Mouse (Mus musculus): Measurements from ENCODE around the gene Inpp5a. TPM values are rescaled to one million over a fixed set of nuclear protein-coding genes. Genes with fewer than 3 reads are reported as not detected.

Gene Inpp5a
- polyA plus RNA-seq, 1 experiment from 2014 or later = 24.4 TPM

- Histone ChIP-seq H3K36me3 (no peaks in the 10 kb centered on the region), H3K27me3 (no peaks in the 10 kb centered on the region), H3K9ac (no peak overlapping the region), H3K4me3 (no peak overlapping the region), H3K4me2 (no peak overlapping the region), H3K27ac (no peak overlapping the region), H3K9me3 (no peaks in the 10 kb centered on the region), H3K4me1 (peaks cover 45% of the 10 kb centered on the region)
- no peak for ATAC-seq (ENCODE audit: insufficient number of reproducible peaks, insufficient read depth, low FRiP score, low TSS enrichment, low read depth)
- 88% methylated on average over 2 of the region's 2 CpGs for WGBS
Observed at GRCm38 (mm10) chr7:139470481-139470880, 81.6 kb downstream of the Inpp5a start.

- H3K9ac ChIP-seq = no peak overlapping the region
- WGBS = 73% methylated on average over 1 of the region's 1 CpGs
- ATAC-seq (ENCODE audit: insufficient number of reproducible peaks, insufficient read depth, low FRiP score, low TSS enrichment, low read depth) = no peak
- H3K4me1 ChIP-seq = peaks cover 37% of the 10 kb centered on the region
- no peak overlapping the region for H3K4me2 ChIP-seq
- H3K4me3 ChIP-seq = no peak overlapping the region
- H3K27ac ChIP-seq = no peak overlapping the region
- H3K9me3 ChIP-seq = no peaks in the 10 kb centered on the region
- no peaks in the 10 kb centered on the region for H3K36me3 ChIP-seq
- no peaks in the 10 kb centered on the region for H3K27me3 ChIP-seq
Observed at GRCm38 (mm10) chr7:139472052-139472451, 83.1 kb downstream of the Inpp5a start.

GRCm38 (mm10) chr7:139472865-139473549, 84.1 kb downstream of the Inpp5a start:
- H3K9ac ChIP-seq = no peak overlapping the region
- ATAC-seq (ENCODE audit: insufficient number of reproducible peaks, insufficient read depth, low FRiP score, low TSS enrichment, low read depth) = no peak
- H3K9me3 ChIP-seq = no peaks in the 10 kb centered on the region
- 25% methylated on average over 7 of the region's 7 CpGs for WGBS
- peaks cover 27% of the 10 kb centered on the region for H3K4me1 ChIP-seq
- no peak overlapping the region for H3K4me2 ChIP-seq
- no peak overlapping the region for H3K27ac ChIP-seq
- H3K27me3 ChIP-seq = no peaks in the 10 kb centered on the region
- no peak overlapping the region for H3K4me3 ChIP-seq
- no peaks in the 10 kb centered on the region for H3K36me3 ChIP-seq

- Histone ChIP-seq H3K4me2 (no peak overlapping the region), H3K27ac (no peak overlapping the region), H3K4me1 (peaks cover 13% of the 10 kb centered on the region), H3K27me3 (no peaks in the 10 kb centered on the region), H3K9me3 (no peaks in the 10 kb centered on the region), H3K36me3 (peaks cover 5% of the 10 kb centered on the region; the same call in 1 of the 2 replicates), H3K4me3 (no peak overlapping the region), H3K9ac (no peak overlapping the region)
- no peak for ATAC-seq (ENCODE audit: insufficient number of reproducible peaks, insufficient read depth, low FRiP score, low TSS enrichment, low read depth)
- WGBS = 44% methylated on average over 4 of the region's 4 CpGs
Observed at GRCm38 (mm10) chr7:139475896-139476295, 87.0 kb downstream of the Inpp5a start.

GRCm38 (mm10) chr7:139476700-139477099, 87.8 kb downstream of the Inpp5a start:
- 45% methylated on average over 2 of the region's 2 CpGs for WGBS
- H3K27ac ChIP-seq = no peak overlapping the region
- ATAC-seq (ENCODE audit: insufficient number of reproducible peaks, insufficient read depth, low FRiP score, low TSS enrichment, low read depth) = no peak
- H3K27me3 ChIP-seq = no peaks in the 10 kb centered on the region
- H3K4me1 ChIP-seq = peaks cover 13% of the 10 kb centered on the region
- H3K36me3 ChIP-seq = peaks cover 10% of the 10 kb centered on the region; the same call in 1 of the 2 replicates
- H3K9ac ChIP-seq = no peak overlapping the region
- no peak overlapping the region for H3K4me3 ChIP-seq
- H3K9me3 ChIP-seq = no peaks in the 10 kb centered on the region
- no peak overlapping the region for H3K4me2 ChIP-seq

- peaks cover 4% of the 10 kb centered on the region for H3K4me1 ChIP-seq
- H3K9me3 ChIP-seq = no peaks in the 10 kb centered on the region
- peaks cover 13% of the 10 kb centered on the region; the same call in 1 of the 2 replicates for H3K36me3 ChIP-seq
- H3K27me3 ChIP-seq = no peaks in the 10 kb centered on the region
- no peak overlapping the region for H3K9ac ChIP-seq
- no peak overlapping the region for H3K27ac ChIP-seq
- no peak overlapping the region for H3K4me2 ChIP-seq
- WGBS = 84% methylated on average over 3 of the region's 3 CpGs
- ATAC-seq (ENCODE audit: insufficient number of reproducible peaks, insufficient read depth, low FRiP score, low TSS enrichment, low read depth) = no peak
- no peak overlapping the region for H3K4me3 ChIP-seq
Observed at GRCm38 (mm10) chr7:139477748-139478147, 88.8 kb downstream of the Inpp5a start.

- WGBS = 69% methylated on average over 1 of the region's 1 CpGs
- peaks cover 13% of the 10 kb centered on the region; the same call in 1 of the 2 replicates for H3K36me3 ChIP-seq
- no peak for ATAC-seq (ENCODE audit: insufficient number of reproducible peaks, insufficient read depth, low FRiP score, low TSS enrichment, low read depth)
Observed at GRCm38 (mm10) chr7:139479077-139479476, 90.2 kb downstream of the Inpp5a start.

GRCm38 (mm10) chr7:139479626-139480025, 90.7 kb downstream of the Inpp5a start:
- no peak for ATAC-seq (ENCODE audit: insufficient number of reproducible peaks, insufficient read depth, low FRiP score, low TSS enrichment, low read depth)
- Histone ChIP-seq H3K27me3 (no peaks in the 10 kb centered on the region), H3K36me3 (peaks cover 13% of the 10 kb centered on the region; the same call in 1 of the 2 replicates), H3K27ac (no peak overlapping the region), H3K4me1 (no peaks in the 10 kb centered on the region), H3K9me3 (no peaks in the 10 kb centered on the region), H3K4me3 (no peak overlapping the region), H3K4me2 (no peak overlapping the region), H3K9ac (no peak overlapping the region)
- 85% methylated on average over 6 of the region's 6 CpGs for WGBS

More at GRCm38 (mm10) chr7:139479077-139479476, 90.2 kb downstream of the Inpp5a start:
- no peak overlapping the region for H3K4me3 ChIP-seq
- H3K4me1 ChIP-seq = no peaks in the 10 kb centered on the region
- no peak overlapping the region for H3K9ac ChIP-seq
- no peaks in the 10 kb centered on the region for H3K27me3 ChIP-seq
- H3K27ac ChIP-seq = no peak overlapping the region
- H3K4me2 ChIP-seq = no peak overlapping the region
- no peaks in the 10 kb centered on the region for H3K9me3 ChIP-seq

- Histone ChIP-seq H3K27me3 (no peaks in the 10 kb centered on the region), H3K27ac (no peak overlapping the region), H3K4me1 (no peaks in the 10 kb centered on the region), H3K4me2 (no peak overlapping the region), H3K9me3 (no peaks in the 10 kb centered on the region), H3K36me3 (peaks cover 10% of the 10 kb centered on the region; the same call in 1 of the 2 replicates), H3K4me3 (no peak overlapping the region), H3K9ac (no peak overlapping the region)
- ATAC-seq (ENCODE audit: insufficient number of reproducible peaks, insufficient read depth, low FRiP score, low TSS enrichment, low read depth) = no peak
- WGBS = 57% methylated on average over 9 of the region's 9 CpGs
Observed at GRCm38 (mm10) chr7:139484206-139484955, 95.5 kb downstream of the Inpp5a start.

GRCm38 (mm10) chr7:139489721-139490211, 100.9 kb downstream of the Inpp5a start:
- WGBS = 85% methylated on average over 3 of the region's 3 CpGs
- Histone ChIP-seq H3K4me1 (no peaks in the 10 kb centered on the region), H3K4me3 (no peak overlapping the region), H3K4me2 (no peak overlapping the region), H3K36me3 (no peaks in the 10 kb centered on the region), H3K27ac (no peak overlapping the region), H3K9me3 (no peaks in the 10 kb centered on the region), H3K27me3 (no peaks in the 10 kb centered on the region), H3K9ac (no peak overlapping the region)
- ATAC-seq (ENCODE audit: insufficient number of reproducible peaks, insufficient read depth, low FRiP score, low TSS enrichment, low read depth) = no peak

- WGBS = 91% methylated on average over 4 of the region's 4 CpGs
Observed at GRCm38 (mm10) chr7:139492351-139492750, 103.4 kb downstream of the Inpp5a start.

GRCm38 (mm10) chr7:139492946-139493345, 104.0 kb downstream of the Inpp5a start:
- no peak for ATAC-seq (ENCODE audit: insufficient number of reproducible peaks, insufficient read depth, low FRiP score, low TSS enrichment, low read depth)
- no peak overlapping the region for H3K4me3 ChIP-seq
- WGBS = 42% methylated on average over 2 of the region's 2 CpGs

More at GRCm38 (mm10) chr7:139492351-139492750, 103.4 kb downstream of the Inpp5a start:
- Histone ChIP-seq H3K36me3 (no peaks in the 10 kb centered on the region), H3K4me1 (no peaks in the 10 kb centered on the region), H3K27me3 (no peaks in the 10 kb centered on the region), H3K9ac (no peak overlapping the region), H3K4me3 (no peak overlapping the region), H3K27ac (no peak overlapping the region), H3K4me2 (no peak overlapping the region), H3K9me3 (no peaks in the 10 kb centered on the region)
- no peak for ATAC-seq (ENCODE audit: insufficient number of reproducible peaks, insufficient read depth, low FRiP score, low TSS enrichment, low read depth)

More at GRCm38 (mm10) chr7:139492946-139493345, 104.0 kb downstream of the Inpp5a start:
- H3K4me2 ChIP-seq = no peak overlapping the region
- H3K36me3 ChIP-seq = no peaks in the 10 kb centered on the region
- no peak overlapping the region for H3K9ac ChIP-seq
- H3K27ac ChIP-seq = no peak overlapping the region
- no peaks in the 10 kb centered on the region for H3K27me3 ChIP-seq
- no peaks in the 10 kb centered on the region for H3K4me1 ChIP-seq
- H3K9me3 ChIP-seq = no peaks in the 10 kb centered on the region
